Mouse (Mus musculus) megakaryocyte, embryonic 14.5 days (primary cell): ENCODE data around the gene Akap8.

Source experiments
- FLI1 ChIP-seq: IDR thresholded peaks from 2 replicates; pipeline ENCODE4 v1.6.1; 2012; ENCODE audit warnings: low read length, inconsistent platforms, mixed read lengths
- GATA1 ChIP-seq: IDR thresholded peaks from 3 replicates; pipeline ENCODE4 v1.6.1; 2012; ENCODE audit warnings: mixed read lengths, low read length, inconsistent platforms, borderline replicate concordance

- TF ChIP-seq GATA1 (no peak), FLI1 (no peak)
Observed at GRCm38 (mm10) chr17:32319950-32320349, 1.1 kb downstream of the Akap8 start.
